Mouse (Mus musculus) limb, embryonic 12.5 days (tissue): Measurements from ENCODE around the gene H2afy2. TPM values are rescaled to one million over a fixed set of nuclear protein-coding genes. Genes with fewer than 3 reads are reported as not detected.

Experiments used
- ATAC-seq: fragments of 200-750 bp; cut with Nextera tagmentation; 2 replicates; pipeline ENCODE4 v1.8.0; 2017; ENCODE audit warnings: low read depth, moderate TSS enrichment; ENCODE audit not compliant: insufficient number of reproducible peaks, insufficient read depth, low FRiP score, low TSS enrichment
- H3K27ac ChIP-seq: fragments of 300-500 bp; sonication (generic); 2 replicates; pipeline ENCODE4 v1.5.1; 2016; ENCODE audit warnings: mild to moderate bottlenecking, moderate library complexity
- H3K27me3 ChIP-seq: fragments of 300-500 bp; sonication (generic); 2 replicates; pipeline ENCODE4 v1.6.1; 2016; ENCODE audit warnings: mild to moderate bottlenecking, moderate library complexity
- H3K36me3 ChIP-seq: fragments of 300-500 bp; sonication (generic); 2 replicates; pipeline ENCODE4 v1.6.1; 2016; ENCODE audit warnings: mild to moderate bottlenecking, moderate library complexity
- H3K4me1 ChIP-seq: fragments of 300-500 bp; sonication (generic); replicated peaks from 2 replicates; pipeline ENCODE4 v1.6.1; 2016
- H3K4me2 ChIP-seq: fragments of 300-500 bp; sonication (generic); 2 replicates; pipeline ENCODE4 v1.6.1; 2016; ENCODE audit warnings: mild to moderate bottlenecking, moderate library complexity
- H3K4me3 ChIP-seq: fragments of 300-500 bp; sonication (generic); replicated peaks from 2 replicates; pipeline ENCODE4 v1.5.1; 2016; ENCODE audit warnings: mild to moderate bottlenecking
- H3K9ac ChIP-seq: fragments of 300-500 bp; sonication (generic); replicated peaks from 2 replicates; pipeline ENCODE4 v1.6.1; 2016; ENCODE audit warnings: mild to moderate bottlenecking, moderate library complexity
- H3K9me3 ChIP-seq: fragments of 300-500 bp; sonication (generic); 2 replicates; pipeline ENCODE4 v1.6.1; 2016; ENCODE audit warnings: mild to moderate bottlenecking, moderate library complexity
- WGBS: fragments of 180-500 bp; shearing (Covaris S2); methylation state at CpG from one replicate; pipeline ENCODE4 v1.1.7; 2016; 5-methylcytosine and 5-hydroxymethylcytosine counted together
- polyA plus RNA-seq: library from polyadenylated mRNA; unstranded; fragments of >200 nt; fragmentation: Nextera tagmentation; extraction: Ambion mirVana; gene quantifications from 2 replicates; pipeline ENCODE4 v1.2.1, GENCODE M21; 2016

H2afy2 gene
- polyA plus RNA-seq, 1 experiment from 2014 or later: 331 TPM

- no peak overlapping the region for H3K4me3 ChIP-seq
- no peak; the same call in 1 of the 2 replicates for ATAC-seq
- H3K27ac ChIP-seq: peak overlapping the region; percentile 62
- no peaks in the 10 kb centered on the region for H3K9me3 ChIP-seq
- 19% methylated on average over 4 of the region's 4 CpGs for WGBS
- no peak overlapping the region for H3K9ac ChIP-seq
- no peaks in the 10 kb centered on the region for H3K27me3 ChIP-seq
- H3K4me1 ChIP-seq: peaks cover 57% of the 10 kb centered on the region
- no peak overlapping the region for H3K4me2 ChIP-seq
- no peaks in the 10 kb centered on the region for H3K36me3 ChIP-seq
Measured at GRCm38 (mm10) chr10:61823731-61824115, 39.8 kb upstream of the H2afy2 start.

- Histone ChIP-seq H3K9me3 (no peaks in the 10 kb centered on the region), H3K4me2 (no peak overlapping the region), H3K4me1 (peaks cover 51% of the 10 kb centered on the region), H3K4me3 (no peak overlapping the region), H3K9ac (no peak overlapping the region), H3K27ac (peak overlapping the region; percentile 62), H3K36me3 (no peaks in the 10 kb centered on the region), H3K27me3 (no peaks in the 10 kb centered on the region)
- ATAC-seq: no peak
- 21% methylated on average over 7 of the region's 7 CpGs for WGBS
Measured at GRCm38 (mm10) chr10:61822968-61823730, 39.2 kb upstream of the H2afy2 start.

GRCm38 (mm10) chr10:61820050-61820449 is 36.1 kb upstream of the H2afy2 start:
- Histone ChIP-seq H3K9ac (no peak overlapping the region), H3K36me3 (no peaks in the 10 kb centered on the region), H3K4me3 (no peak overlapping the region), H3K9me3 (no peaks in the 10 kb centered on the region), H3K27me3 (no peaks in the 10 kb centered on the region), H3K4me1 (peaks cover 22% of the 10 kb centered on the region), H3K4me2 (no peak overlapping the region), H3K27ac (no peak overlapping the region)
- ATAC-seq: no peak
- WGBS: 57% methylated on average over 9 of the region's 9 CpGs

- no peak overlapping the region for H3K4me2 ChIP-seq
- H3K9ac ChIP-seq: no peak overlapping the region
- 24% methylated on average over 5 of the region's 5 CpGs for WGBS
- ATAC-seq: peak; percentile 58; the same call in 1 of the 2 replicates
- H3K27me3 ChIP-seq: no peaks in the 10 kb centered on the region
- no peaks in the 10 kb centered on the region for H3K36me3 ChIP-seq
- 0 out of 2 replicates have a peak, but pooled peaks cover 6% of the 10 kb centered on the region for H3K9me3 ChIP-seq
- H3K4me3 ChIP-seq: no peak overlapping the region
- peaks cover 14% of the 10 kb centered on the region for H3K4me1 ChIP-seq
- H3K27ac ChIP-seq: peak overlapping the region; percentile 85
Measured at GRCm38 (mm10) chr10:61811987-61812386, 28.0 kb upstream of the H2afy2 start.

- no peak overlapping the region for H3K4me3 ChIP-seq
- H3K36me3 ChIP-seq: no peaks in the 10 kb centered on the region
- 83% methylated on average over 15 of the region's 15 CpGs for WGBS
- peaks cover 9% of the 10 kb centered on the region for H3K4me1 ChIP-seq
- H3K4me2 ChIP-seq: no peak overlapping the region
- peaks cover 4% of the 10 kb centered on the region; the same call in 1 of the 2 replicates for H3K9me3 ChIP-seq
- H3K27ac ChIP-seq: no peak overlapping the region
- ATAC-seq: no peak
- no peaks in the 10 kb centered on the region for H3K27me3 ChIP-seq
- no peak overlapping the region for H3K9ac ChIP-seq
Measured at GRCm38 (mm10) chr10:61798133-61798576, 14.2 kb upstream of the H2afy2 start.

GRCm38 (mm10) chr10:61795458-61795857 is 11.5 kb upstream of the H2afy2 start:
- Histone ChIP-seq H3K4me1 (peaks cover 9% of the 10 kb centered on the region), H3K9ac (no peak overlapping the region), H3K4me2 (no peak overlapping the region), H3K9me3 (no peaks in the 10 kb centered on the region), H3K27ac (no peak overlapping the region), H3K27me3 (no peaks in the 10 kb centered on the region), H3K36me3 (no peaks in the 10 kb centered on the region), H3K4me3 (no peak overlapping the region)
- no peak for ATAC-seq
- 34% methylated on average over 8 of the region's 8 CpGs for WGBS

GRCm38 (mm10) chr10:61794971-61795370 is 11.0 kb upstream of the H2afy2 start:
- H3K9ac ChIP-seq: no peak overlapping the region
- H3K27me3 ChIP-seq: no peaks in the 10 kb centered on the region
- H3K4me2 ChIP-seq: no peak overlapping the region
- no peak for ATAC-seq
- no peak overlapping the region for H3K4me3 ChIP-seq
- WGBS: 46% methylated on average over 10 of the region's 10 CpGs
- H3K27ac ChIP-seq: no peak overlapping the region
- H3K36me3 ChIP-seq: no peaks in the 10 kb centered on the region
- H3K4me1 ChIP-seq: peaks cover 9% of the 10 kb centered on the region
- no peaks in the 10 kb centered on the region for H3K9me3 ChIP-seq

- H3K36me3 ChIP-seq: no peaks in the 10 kb centered on the region
- no peaks in the 10 kb centered on the region for H3K9me3 ChIP-seq
- H3K4me2 ChIP-seq: no peak overlapping the region
- no peak overlapping the region for H3K27ac ChIP-seq
- H3K27me3 ChIP-seq: no peaks in the 10 kb centered on the region
- 49% methylated on average over 8 of the region's 8 CpGs for WGBS
- no peak overlapping the region for H3K4me3 ChIP-seq
- ATAC-seq: no peak
- H3K4me1 ChIP-seq: peaks cover 9% of the 10 kb centered on the region
- H3K9ac ChIP-seq: no peak overlapping the region
Measured at GRCm38 (mm10) chr10:61793015-61793414, 9.1 kb upstream of the H2afy2 start.

GRCm38 (mm10) chr10:61788499-61788898 is 4.6 kb upstream of the H2afy2 start:
- Histone ChIP-seq H3K4me3 (no peak overlapping the region), H3K27me3 (no peaks in the 10 kb centered on the region), H3K9me3 (no peaks in the 10 kb centered on the region), H3K9ac (no peak overlapping the region), H3K27ac (no peak overlapping the region), H3K4me1 (peaks cover 3% of the 10 kb centered on the region; the same call in 1 of the 2 replicates), H3K36me3 (no peaks in the 10 kb centered on the region), H3K4me2 (no peak overlapping the region)
- no peak for ATAC-seq
- 85% methylated on average over 5 of the region's 5 CpGs for WGBS

- no peaks in the 10 kb centered on the region for H3K27me3 ChIP-seq
- no peaks in the 10 kb centered on the region for H3K9me3 ChIP-seq
- H3K9ac ChIP-seq: no peak overlapping the region
- peaks cover 3% of the 10 kb centered on the region; the same call in 1 of the 2 replicates for H3K4me1 ChIP-seq
- H3K4me3 ChIP-seq: no peak overlapping the region
- 81% methylated on average over 10 of the region's 10 CpGs for WGBS
- H3K4me2 ChIP-seq: no peak overlapping the region
- no peak for ATAC-seq
- H3K36me3 ChIP-seq: no peaks in the 10 kb centered on the region
- H3K27ac ChIP-seq: no peak overlapping the region
Measured at GRCm38 (mm10) chr10:61787541-61788313, 3.8 kb upstream of the H2afy2 start.

- no peaks in the 10 kb centered on the region for H3K9me3 ChIP-seq
- WGBS: 22% methylated on average over 10 of the region's 10 CpGs
- ATAC-seq: no peak
- peak overlapping the region; percentile 99 for H3K27ac ChIP-seq
- H3K27me3 ChIP-seq: no peaks in the 10 kb centered on the region
- peak overlapping the region; percentile 83 for H3K4me3 ChIP-seq
- 0 out of 2 replicates have a peak, but pooled peaks cover 3% of the 10 kb centered on the region for H3K36me3 ChIP-seq
- peak overlapping the region; percentile 65 for H3K4me2 ChIP-seq
- H3K9ac ChIP-seq: peak overlapping the region; percentile 99
- H3K4me1 ChIP-seq: peaks cover 10% of the 10 kb centered on the region; the same call in 1 of the 2 replicates
Measured at GRCm38 (mm10) chr10:61784414-61784813, 467 bp upstream of the H2afy2 start.
